Mouse (Mus musculus): ENCODE results near the gene Syne1.
A peak's percentile ranks its signal among the peaks of the same experiment; 100 is the strongest.

The Syne1 gene

DNA sequence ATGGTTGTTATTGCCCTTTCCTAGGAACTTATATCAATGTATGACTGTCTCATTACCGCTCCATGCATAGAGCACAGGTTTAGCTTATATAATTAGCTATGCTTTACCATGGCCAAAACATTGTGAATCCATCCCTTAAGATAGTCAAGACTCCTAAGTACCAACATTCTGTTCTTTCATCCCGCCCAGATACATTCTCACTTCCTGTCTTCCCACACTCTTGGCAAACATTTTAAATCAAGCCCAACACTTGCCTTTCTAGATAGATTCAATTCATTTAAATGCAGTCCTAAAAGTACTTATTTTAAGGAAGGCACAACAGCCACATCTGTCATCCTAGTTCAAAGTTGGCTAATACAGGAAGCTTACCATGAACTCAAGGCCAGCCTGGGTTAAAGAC lies 113.5 kb downstream of the Syne1 start:
- no peak for DNase-seq (ENCODE audit: low read depth)

DNA sequence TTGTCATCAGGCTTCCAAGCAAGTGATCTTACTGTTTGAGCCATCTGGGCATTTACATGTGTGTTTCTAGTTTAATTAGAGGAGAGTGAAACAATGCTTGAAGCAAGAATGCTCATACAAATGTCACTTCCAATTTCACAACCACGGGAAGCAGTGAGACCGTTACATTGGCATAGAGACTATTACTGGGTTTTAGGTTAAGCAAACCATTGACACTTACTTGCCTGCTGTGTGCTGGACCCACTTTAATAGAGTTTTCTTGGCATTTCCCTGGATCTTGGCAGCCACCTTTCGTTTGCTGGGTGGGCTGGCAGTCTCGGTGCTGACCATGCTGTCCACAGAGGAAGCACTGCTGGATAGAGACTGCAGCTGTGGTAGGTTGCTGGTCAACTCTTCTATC lies 127.3 kb downstream of the Syne1 start:
- no peak for DNase-seq (ENCODE audit: low read depth)

DNA sequence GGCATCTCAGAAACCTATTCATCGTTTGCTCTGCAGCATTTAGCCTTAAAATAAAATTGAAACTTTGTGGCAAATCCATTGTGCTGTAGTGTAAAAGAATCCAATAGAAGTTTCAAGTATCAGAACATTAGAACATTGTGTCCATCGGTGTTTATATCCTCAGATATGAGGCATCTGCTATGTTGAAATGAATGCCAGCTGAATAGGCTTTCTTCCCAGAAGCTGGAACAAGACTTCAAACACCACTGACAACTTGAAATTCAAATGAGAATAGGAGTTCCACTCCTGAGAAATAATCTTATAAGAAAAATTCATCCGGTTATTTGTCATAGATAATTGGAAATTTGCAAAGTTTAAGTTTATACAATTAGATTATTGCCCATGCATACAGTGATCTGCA lies 135.6 kb downstream of the Syne1 start:
- DNase-seq (ENCODE audit: low read depth) = no peak

DNA sequence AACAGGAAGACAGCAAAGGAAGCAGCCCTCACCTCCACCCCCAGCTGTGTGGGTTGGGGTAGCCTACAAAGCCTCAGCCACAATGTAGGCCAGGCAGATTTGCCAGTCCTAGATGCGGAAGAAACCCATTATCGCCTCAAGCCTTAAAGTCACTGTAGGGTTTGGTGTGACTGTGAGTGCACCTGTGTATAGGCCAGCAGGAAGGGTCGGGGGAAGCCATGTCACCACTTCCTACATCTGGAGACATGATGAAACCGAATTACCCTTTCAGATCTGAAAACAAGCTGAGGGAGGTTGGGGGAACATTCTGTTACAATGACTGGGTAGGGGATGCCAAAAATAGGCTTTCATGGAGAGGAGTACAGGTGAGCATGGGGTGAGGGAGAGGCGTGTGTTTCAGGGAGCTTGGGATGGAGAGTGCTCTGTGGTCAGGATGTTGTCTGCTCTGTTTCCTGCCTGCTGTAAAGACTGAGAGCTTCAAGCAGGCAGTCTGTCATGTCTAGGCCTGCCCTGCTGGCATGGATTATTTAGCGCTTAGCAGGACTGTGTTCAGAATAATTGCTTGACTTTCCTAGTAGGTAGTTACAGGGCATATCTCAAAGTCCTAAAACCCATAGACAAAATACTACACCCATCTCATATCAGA lies 167.0 kb downstream of the Syne1 start:
- DNase-seq (ENCODE audit: low read depth) = peak; percentile 72

DNA sequence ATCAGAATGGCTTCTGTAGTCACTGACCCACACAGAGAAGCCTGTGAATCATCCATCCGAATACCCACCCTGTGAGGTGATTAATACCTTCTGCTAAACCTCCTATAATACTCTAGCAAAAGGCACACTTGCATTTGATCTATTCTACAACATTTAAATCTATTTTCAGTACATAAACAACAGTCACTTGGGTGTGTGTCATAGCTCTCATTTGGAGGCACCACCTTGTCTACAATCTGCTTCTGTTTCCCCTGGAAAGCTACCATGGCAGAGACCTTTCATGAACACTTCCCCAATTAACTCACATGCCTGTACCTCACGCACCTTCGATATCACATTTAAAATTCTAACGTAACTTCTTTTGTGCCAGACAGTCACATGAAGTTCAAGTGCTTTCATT lies 169.7 kb downstream of the Syne1 start:
- DNase-seq (ENCODE audit: low read depth) = no peak

DNA sequence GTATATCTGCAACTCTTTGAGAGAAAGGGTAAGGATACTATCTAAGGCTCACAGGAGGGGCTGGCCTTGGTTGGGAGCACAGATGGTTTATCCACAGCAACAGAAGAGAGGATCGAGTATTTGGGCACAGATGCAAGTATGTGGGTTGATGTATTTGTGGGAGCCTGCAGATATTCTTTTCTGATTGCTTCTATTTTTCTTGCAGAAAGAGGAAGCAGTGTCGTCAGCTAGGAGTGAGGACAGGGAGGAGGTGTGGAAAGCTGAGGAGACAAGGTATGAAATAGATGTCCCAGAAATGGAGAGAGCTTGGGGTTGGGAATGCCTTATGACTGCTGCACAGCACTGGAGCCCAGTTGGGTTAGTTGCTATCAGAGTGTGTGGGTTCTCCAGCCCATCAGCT lies 172.3 kb downstream of the Syne1 start:
- no peak for DNase-seq (ENCODE audit: low read depth)

DNA sequence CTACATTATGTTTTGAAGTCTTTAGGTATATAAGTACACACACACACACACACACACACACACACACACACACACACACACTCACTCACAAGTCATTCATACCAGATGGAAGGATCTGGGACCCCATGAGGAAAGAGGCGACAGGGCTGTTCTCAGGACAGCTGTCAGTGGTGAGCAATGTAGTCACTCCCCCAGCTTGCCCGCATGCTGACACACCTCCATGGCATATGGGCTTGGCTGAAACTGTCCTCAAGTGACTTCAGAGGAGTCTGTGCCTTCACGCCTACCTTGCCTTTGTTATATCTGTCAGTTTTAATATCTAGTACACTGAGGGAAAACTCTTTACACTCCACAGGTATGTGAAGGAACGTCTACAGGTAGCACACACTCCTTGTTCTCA lies 181.7 kb downstream of the Syne1 start:
- DNase-seq (ENCODE audit: low read depth) = no peak

DNA sequence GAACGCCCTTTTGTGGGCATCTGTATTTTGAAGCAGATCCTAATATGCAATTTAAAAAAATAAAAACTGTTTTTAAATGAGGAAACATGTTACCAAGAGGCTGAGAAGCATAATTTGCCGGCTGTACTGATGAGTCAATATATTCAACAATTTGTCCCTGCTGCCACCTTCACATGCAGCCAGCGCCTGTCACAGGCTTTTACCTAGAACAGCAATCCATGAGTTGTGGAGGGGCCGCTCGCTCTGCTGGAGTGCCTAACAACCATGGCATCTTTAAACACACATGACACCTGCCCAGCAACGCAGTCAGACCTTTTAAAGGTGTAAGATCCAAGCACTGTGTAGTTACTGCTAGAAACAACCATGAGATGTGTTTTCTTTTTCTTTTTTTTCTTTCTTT lies 183.0 kb downstream of the Syne1 start:
- DNase-seq (ENCODE audit: low read depth) = no peak

DNA sequence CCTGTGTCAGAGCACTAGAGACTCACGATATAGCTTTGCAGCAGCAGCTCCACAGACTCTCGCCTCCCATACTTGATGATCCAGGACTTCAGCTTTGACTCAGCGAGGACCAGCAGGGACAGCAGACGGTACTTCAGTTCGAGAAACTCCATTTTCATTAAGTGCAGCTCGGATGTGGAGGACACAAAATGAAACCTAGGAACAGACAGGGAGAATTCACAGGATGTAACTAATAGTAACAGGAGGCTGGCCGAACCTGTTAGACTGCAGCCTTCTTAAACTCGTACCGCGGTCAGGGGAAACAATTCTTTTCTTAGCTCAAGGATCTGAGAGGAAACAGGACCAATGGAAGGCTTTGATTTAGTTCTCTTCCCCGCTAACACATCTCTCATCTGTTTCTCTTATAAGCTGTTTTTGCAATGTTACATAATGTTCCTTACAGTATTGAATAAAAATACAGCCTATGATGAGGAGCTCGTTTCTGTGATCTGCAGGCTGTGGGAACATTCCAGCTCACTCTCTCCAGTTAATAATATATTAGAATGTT lies 183.7 kb downstream of the Syne1 start:
- DNase-seq (ENCODE audit: low read depth) = no peak

DNA sequence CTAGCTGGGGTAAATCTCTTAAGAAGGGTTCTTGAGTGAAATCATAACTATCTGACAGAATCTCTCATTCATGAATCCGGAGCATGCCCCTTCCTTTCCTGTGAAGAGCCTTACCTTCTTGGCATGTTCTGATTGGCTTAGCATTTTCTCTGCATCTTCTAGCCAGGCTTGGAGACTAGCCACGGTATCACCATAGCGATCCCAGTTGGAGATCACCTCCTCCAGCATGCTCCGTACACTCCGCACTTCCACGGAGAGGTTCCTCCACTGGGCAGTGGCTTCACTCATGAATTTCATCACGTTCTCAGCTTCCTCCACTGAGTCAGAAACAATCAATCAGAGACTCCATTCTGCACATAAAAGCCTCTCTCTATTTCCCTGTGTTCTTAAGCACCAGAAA lies 190.7 kb downstream of the Syne1 start:
- no peak for DNase-seq (ENCODE audit: low read depth)

DNA sequence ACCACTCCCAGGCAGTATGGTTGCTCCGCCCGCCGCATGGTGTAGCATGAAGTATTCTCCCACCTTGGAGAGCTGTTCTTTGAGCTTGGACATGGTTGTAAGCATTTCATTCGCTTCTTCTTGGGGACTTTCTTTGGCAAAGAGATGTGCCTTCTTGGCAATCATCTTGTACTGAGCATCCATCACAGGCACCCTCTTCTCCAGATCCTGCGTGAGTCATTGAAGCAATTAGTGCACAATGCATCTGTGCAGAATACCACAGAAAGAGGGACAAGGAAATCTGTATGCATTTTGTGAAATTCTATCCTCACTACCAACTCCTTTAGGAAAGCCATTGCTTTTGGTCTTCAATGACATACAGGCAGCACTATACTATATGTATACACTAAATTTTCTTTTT lies 194.7 kb downstream of the Syne1 start:
- DNase-seq (ENCODE audit: low read depth) = no peak

DNA sequence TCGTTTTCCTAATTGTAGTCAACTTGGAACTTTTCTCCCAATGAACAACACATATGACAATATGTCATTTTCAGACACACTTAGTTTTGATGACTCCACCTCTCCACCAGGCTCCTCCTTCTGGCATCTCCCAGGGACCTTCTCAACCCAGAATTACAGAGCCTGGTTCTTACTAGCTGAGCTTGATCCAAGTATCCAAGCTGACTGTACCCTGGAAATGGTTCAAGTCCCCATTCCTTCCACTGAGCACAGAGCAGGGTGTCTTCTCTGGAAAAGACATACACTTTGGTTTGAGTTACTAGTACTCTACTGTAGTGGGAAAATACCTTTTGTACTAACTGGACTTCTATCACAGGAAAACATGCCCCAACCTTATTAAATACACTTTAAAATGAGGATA lies 197.9 kb downstream of the Syne1 start:
- DNase-seq (ENCODE audit: low read depth) = no peak

DNA sequence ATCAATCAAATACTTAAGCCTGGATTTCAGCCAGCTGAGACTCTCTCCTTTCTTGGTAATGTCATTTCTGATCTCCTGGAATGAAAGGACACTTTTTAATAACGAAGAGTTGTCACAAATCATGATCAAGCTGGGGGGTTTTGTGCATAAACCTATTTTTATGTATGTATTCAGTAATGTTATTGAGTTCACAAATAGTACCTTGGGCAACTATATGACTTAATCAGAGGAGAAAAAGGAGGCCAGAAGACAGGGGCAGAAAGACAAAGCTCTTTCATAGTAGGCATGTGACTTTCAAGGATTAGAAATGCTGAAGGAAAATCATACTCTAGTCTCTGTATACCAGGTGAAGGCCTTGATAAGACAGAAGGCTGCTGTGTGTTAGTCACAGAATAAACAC lies 204.4 kb downstream of the Syne1 start:
- no peak for DNase-seq (ENCODE audit: low read depth)

DNA sequence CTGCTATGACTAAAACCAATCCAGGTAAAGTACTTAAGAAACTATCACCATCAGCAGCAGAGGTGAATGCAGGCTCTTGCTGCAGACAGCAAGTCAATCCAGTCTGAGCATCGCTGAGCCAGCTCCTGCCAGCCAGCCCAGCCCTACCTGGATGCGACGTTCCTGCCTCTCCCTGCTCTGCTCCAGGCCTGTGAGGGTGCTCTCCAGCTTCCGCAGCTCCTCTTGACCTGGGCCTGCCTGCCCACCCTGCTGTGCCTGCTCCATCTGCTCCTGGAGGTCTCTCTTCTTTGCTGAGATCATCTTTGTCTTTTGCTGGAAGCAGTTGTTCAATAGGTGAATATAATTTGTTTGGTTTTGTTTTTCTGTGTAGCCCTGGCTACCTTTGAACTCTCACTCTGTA lies 208.1 kb downstream of the Syne1 start:
- no peak for DNase-seq (ENCODE audit: low read depth)

DNA sequence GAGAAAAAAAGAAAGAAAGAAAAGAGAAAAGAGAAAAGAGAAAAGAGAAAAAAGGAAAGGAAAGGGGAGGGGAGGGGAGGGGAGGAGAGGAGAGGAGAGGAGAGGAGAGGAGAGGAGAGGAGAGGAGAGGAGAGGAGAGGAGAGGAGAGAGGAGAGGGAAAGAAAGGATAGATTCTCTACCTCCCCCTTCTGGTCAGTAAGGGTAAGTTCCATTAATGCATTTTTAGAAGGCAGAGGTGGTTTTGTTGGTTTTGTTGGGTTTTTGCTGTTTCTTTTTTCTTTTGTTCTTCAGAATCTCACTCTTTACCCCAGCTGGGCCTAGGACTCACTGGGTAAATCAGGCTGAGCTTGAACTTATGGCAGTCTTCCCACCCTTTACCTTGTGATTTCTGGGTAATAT lies 214.9 kb downstream of the Syne1 start:
- peak; percentile 22 for DNase-seq (ENCODE audit: low read depth)

DNA sequence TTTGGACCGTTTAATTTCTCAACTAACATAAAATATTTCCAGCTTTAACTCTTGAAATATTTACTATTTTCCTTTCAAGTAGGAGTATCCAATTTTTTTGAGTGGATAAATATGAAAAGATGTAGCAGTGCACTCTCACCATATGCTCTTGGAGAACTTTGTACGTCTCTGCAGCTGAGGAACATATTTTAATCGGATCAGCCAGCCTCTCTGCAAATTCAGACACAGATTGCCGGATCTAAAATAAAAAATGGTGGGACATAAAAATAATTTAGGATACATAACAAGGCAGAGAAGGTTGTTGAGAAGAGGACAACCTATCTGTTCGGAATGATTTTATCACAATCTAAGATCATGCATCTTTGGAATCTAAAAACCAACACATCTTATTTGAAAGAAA lies 218.5 kb downstream of the Syne1 start:
- DNase-seq (ENCODE audit: low read depth) = no peak

DNA sequence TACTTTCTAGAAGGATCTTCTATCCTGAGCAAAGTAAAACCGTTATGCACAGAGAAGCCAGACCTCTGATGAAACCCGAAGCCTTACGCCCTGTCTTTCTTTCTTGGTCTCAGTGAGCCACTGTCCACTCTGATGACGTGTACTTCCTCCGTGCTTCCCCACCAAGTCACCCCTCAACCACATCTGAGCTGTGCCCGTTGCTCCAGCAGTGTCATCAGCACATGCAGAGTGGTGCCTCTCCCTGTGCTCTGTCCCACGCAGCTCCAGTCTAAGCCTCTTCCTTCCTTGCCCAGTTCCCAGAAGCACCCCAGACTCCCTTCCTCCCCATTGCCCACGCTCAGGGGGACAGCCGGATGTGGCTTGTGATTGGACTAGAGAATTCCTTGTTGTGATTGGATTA lies 224.6 kb downstream of the Syne1 start:
- no peak for DNase-seq (ENCODE audit: low read depth)

DNA sequence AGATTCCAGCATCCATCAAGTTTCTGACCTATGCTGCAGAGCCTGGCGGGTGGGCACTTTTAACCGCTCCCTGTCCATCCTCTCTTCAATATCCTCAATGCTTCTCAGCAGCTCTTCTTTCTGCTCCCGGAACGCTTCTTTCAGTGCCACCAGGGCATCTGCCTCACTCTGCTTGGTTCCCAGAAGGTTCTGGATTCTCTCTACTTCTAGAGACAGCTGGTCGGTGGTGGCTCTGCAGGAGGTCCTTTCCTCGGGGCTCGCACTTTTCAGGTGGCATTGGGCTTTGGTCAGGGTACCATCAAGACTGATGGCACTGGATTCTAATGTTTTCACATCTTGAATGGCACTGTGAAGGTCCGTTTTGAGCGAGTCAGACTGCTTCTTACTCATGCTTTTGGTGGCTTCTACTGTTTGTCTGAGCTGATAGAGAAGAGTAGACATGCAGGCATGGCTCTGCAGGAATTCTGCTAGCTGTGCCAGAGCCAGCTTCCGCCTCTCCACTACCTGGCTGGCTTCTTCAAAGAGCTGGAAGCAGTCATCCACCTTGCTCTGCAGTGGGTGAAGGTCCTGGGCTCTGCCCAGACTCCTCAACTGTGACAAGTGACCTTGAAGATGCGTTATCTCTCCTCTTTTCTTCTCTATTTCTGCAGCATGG lies 227.4 kb downstream of the Syne1 start:
- DNase-seq (ENCODE audit: low read depth) = no peak

DNA sequence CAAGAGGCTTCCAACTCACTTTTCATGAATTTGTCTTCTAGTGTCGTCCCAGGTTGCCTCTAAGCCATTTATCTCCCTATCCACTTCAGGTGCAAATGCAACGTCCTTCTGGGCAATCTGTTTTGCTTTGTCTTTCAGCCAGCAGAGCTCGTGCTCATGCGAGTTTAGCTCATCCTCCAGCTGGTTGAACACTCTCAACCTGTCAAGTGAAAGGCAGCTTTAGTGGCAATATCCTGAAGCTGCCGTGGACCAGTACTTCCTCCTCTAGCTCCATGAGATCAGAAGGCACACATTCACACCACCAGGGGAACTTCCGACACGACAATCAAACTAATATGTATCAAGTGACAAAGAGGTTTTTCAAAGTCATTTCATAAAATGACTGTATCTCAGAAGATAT lies 228.7 kb downstream of the Syne1 start:
- DNase-seq (ENCODE audit: low read depth) = peak; percentile 27

DNA sequence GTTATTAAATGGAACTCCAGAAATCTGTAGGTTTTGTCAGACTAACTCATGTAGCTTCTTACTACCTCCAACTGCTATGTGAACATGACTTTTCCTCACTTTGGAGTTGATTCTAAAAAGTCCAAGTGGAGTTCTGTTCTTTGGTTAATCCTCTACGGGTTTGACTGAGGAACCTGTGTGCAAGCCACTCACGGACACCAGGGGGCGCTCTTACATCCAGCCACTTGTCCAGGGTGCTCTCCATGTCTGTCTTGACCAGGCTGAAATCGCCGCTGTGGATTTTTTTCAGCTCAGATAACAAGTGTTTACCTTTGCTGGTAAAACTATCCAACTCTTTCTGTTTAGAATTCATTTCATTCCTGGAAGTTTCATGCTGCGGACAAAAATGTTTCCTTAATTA lies 233.7 kb downstream of the Syne1 start:
- DNase-seq (ENCODE audit: low read depth) = peak; percentile 74

DNA sequence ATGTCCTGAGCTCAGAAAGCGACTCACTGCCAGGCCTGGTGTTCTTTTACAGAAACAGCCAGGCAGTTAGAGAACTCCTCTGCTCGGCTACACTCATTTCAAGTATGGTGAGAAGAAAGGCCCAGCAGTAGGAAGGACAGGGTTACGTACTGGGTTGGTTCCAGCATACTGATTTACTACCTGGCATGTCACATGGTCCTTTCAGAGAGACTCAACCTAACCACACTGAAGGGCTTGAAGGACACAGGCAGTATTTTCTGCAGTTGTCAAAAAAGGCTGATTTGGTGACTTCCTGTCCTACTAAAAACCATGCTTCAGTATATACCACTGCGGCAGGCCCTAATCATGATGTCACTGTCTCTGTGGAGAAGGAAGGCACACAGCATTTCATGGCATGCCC lies 238.8 kb downstream of the Syne1 start:
- no peak for DNase-seq (ENCODE audit: low read depth)

DNA sequence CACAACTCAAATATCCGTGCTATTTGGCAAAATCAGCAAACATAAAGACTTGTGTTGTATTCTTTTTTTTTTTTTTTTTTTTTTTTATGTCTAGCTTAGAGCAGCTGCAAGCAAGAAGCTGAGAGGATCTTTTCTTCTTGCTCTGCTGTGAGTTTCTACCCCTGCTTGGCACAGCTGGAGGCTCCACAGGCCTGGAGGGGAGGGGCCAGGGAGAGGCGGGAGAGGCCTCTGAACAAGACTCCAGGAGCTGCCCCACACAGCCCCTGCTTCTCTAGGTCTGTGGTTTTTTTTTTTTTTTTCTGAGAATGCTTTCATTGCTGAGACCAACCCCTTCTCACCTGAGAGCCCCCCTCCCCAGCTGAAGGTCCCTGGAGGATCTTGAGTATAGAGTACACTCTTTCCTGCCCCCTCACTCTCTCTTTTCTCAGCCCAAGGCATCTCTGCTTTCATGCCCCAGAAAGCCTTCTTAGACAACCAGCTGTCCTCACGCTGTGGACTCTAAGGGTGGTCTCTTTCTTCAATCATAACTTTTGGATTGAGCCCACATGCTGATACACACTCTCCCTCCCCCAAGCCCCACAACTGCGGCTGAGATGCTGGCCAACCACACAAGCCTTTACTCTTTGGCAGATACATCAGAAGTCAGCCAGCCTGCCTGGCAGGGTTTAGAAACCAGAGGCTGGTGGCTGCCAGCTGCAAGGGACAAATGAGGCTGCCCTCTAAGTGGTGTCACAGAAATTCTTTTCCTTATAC lies 241.1 kb downstream of the Syne1 start:
- no peak for DNase-seq (ENCODE audit: low read depth)

DNA sequence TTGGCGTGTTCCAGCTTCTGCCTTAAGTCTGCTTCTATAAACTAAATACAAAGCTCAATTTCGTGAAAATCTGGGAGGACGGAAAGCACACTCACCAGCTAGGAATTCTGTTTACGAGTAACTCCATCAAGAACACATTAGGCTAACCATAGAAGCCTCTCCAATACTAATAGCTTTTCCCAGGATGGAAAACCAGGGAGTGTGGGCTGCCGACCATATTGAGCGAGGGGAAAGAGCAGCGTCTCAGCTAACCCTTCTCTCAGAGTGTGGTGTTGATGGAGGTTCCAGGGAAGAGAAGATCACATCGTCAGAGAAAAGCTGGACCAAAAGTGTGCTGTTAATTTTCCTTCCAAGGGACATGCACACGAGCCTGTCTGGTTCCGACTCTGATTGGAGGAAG lies 241.9 kb downstream of the Syne1 start:
- no peak for DNase-seq (ENCODE audit: low read depth)

All from naive thymus-derived CD4-positive, alpha-beta T cell, adult 2 months (primary cell).